ENCODE assay signal across 20 mouse cellular contexts in the genomic region with DNA sequence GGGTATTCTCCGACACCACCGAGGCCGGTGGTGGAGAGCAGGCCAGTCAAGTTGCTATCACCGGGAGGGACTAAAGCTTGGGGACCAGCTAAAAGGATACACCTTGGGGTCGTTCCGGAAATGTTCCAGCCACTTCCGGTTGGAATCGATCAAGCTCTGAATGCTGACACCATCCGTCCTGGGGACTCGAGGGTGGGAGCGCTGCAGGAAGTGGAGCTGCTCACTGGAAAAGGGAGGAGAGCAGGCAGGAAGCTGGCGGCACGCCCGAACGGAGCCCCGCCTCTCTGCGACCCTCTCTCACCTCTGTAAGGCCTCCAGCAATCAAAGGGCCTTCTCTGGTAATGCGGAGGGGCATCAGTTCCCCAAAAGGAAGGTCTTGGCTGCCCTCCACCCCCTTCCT.
A peak's percentile ranks its signal among the peaks of the same experiment; 100 is the strongest.
DNase-seq lines count a peak whose midpoint lies in the region; ATAC-seq and TF ChIP-seq lines count a peak whose summit lies in the region.
"Had no signal": no experiment of that assay in that cellular context is flagged by ENCODE, and none has a peak within 500 bp of the region (broad histone marks: within the 10 kb centered on the region; RNA-seq: fewer than 3 reads in every experiment).

No protein-coding gene starts in this region.

- H3K9me3 ChIP-seq in ES-Bruce4 (replicated peaks; ENCODE audit: control insufficient read depth, insufficient read depth, low read length, poor library complexity, severe bottlenecking) (no peaks in the 10 kb centered on the region), ES-E14 (ENCODE audit: control insufficient read depth, insufficient read depth, low read depth, low read length) (no peaks in the 10 kb centered on the region)
- H3K9me3 ChIP-seq in midbrain, embryonic 14.5 days (ENCODE audit: control insufficient read depth, low read length) = no peaks in the 10 kb centered on the region
- H3K9me3 ChIP-seq: embryonic facial prominence, embryonic 15.5 days; forebrain, embryonic 10.5 days; forebrain, embryonic 15.5 days had no signal

- 81% methylated on average over 18 of the region's 18 CpGs for WGBS in midbrain, embryonic 14.5 days

- H3K27ac ChIP-seq in ES-Bruce4 (ENCODE audit: insufficient read depth, low read length) (no peak overlapping the region), ES-E14 (ENCODE audit: insufficient read depth, low read depth, low read length, poor library complexity, severe bottlenecking) (no peak overlapping the region)
- H3K27ac ChIP-seq in testis, adult 2 months (ENCODE audit: control insufficient read depth, insufficient read depth, low read depth, low read length) = peak overlapping the region; percentile 34; the same call in 1 of the 2 replicates
- H3K27ac ChIP-seq in midbrain, embryonic 14.5 days (replicated peaks; ENCODE audit: low read depth, low read length) = no peak overlapping the region
- H3K27ac ChIP-seq: embryonic facial prominence, embryonic 15.5 days; forebrain, embryonic 10.5 days; forebrain, embryonic 15.5 days; hindbrain, embryonic 14.5 days had no signal

- H3K4me1 ChIP-seq in ES-Bruce4 (ENCODE audit: control insufficient read depth, insufficient read depth, low read length) = no peaks in the 10 kb centered on the region
- peaks cover 0 to 7% of the 10 kb centered on the region in 2 experiments; a peak in 2 of 4 replicates for H3K4me1 ChIP-seq in ES-E14 (ENCODE audit: control insufficient read depth in 2 of 2, insufficient read depth in 2 of 2, low read length in 2 of 2, poor library complexity in 1 of 2)
- peaks cover 19% of the 10 kb centered on the region for H3K4me1 ChIP-seq in testis, adult 2 months (ENCODE audit: control insufficient read depth, insufficient read depth, low read length)
- no peaks in the 10 kb centered on the region for H3K4me1 ChIP-seq in midbrain, embryonic 14.5 days (ENCODE audit: control insufficient read depth, insufficient read depth, low read length)
- H3K4me1 ChIP-seq: embryonic facial prominence, embryonic 15.5 days; forebrain, embryonic 10.5 days; forebrain, embryonic 15.5 days had no signal

- no peaks in the 10 kb centered on the region for H3K27me3 ChIP-seq in ES-Bruce4 (ENCODE audit: control insufficient read depth, insufficient read depth, low read length, poor library complexity, severe bottlenecking)
- H3K27me3 ChIP-seq in testis, adult 2 months (ENCODE audit: control insufficient read depth, insufficient read depth, low read length) = no peaks in the 10 kb centered on the region
- H3K27me3 ChIP-seq in midbrain, embryonic 14.5 days (ENCODE audit: control insufficient read depth, insufficient read depth, low read length) = no peaks in the 10 kb centered on the region
- H3K27me3 ChIP-seq: embryonic facial prominence, embryonic 15.5 days; forebrain, embryonic 15.5 days had no signal

- H3K9ac ChIP-seq in ES-Bruce4 (ENCODE audit: low read depth, poor library complexity, severe bottlenecking) = no peak overlapping the region
- peak overlapping the region; percentile 48; the same call in 1 of the 2 replicates for H3K9ac ChIP-seq in ES-E14 (ENCODE audit: insufficient read depth, low read depth, low read length, poor library complexity, severe bottlenecking)
- H3K9ac ChIP-seq in midbrain, embryonic 14.5 days (replicated peaks; ENCODE audit: low read length) = no peak overlapping the region
- H3K9ac ChIP-seq: embryonic facial prominence, embryonic 15.5 days; forebrain, embryonic 15.5 days; hindbrain, embryonic 14.5 days had no signal

- in situ Hi-C loops in ES-E14 (cut with MboI; ENCODE audit: low sequenced_read_pairs in 2 of 2, unreplicated experiment in 2 of 2) = no loop called here

- H3K4me2 ChIP-seq in midbrain, embryonic 14.5 days (ENCODE audit: low read length) = no peak overlapping the region
- H3K4me2 ChIP-seq: embryonic facial prominence, embryonic 15.5 days; forebrain, embryonic 15.5 days; hindbrain, embryonic 14.5 days had no signal

- DNase-seq in kidney, postnatal 10 days = peak; percentile 43
- DNase-seq in kidney, adult 8-10 months = no peak
- DNase-seq in ES-E14 (ENCODE audit: low read depth, low spot score) = peak; percentile 53
- DNase-seq in c-Kit-positive CD71-positive TER-119-positive erythroid progenitor cells, embryonic 14.5 days (ENCODE audit: low spot score) = no peak
- DNase-seq in midbrain, embryonic 14.5 days = no peak
- DNase-seq: adrenal gland, postnatal 14 days; cerebellum, adult 2 months; embryo, embryonic 11 days; gastrocnemius, postnatal 36 days; heart, adult 11 months; heart, postnatal 10 days had no signal

- no peak for TF ChIP-seq CTCF in ES-Bruce4 (IDR thresholded peaks at IDR 0.05; ENCODE audit: low read depth, low read length)
- no peak for TF ChIP-seq CTCF in testis, adult 2 months (IDR thresholded peaks at IDR 0.05; ENCODE audit: control insufficient read depth, insufficient read depth, insufficient replicate concordance, low read depth, low read length)

- TF ChIP-seq POLR2A in ES-Bruce4 (IDR thresholded peaks at IDR 0.05; ENCODE audit: insufficient read depth, low read length) = no peak
- TF ChIP-seq POLR2A in testis, adult 2 months (IDR thresholded peaks at IDR 0.05; ENCODE audit: control insufficient read depth, low read depth, low read length) = 0 out of 2 replicates have a peak, but pooled peaks have one; percentile 40

- H3K36me3 ChIP-seq in ES-Bruce4 (ENCODE audit: control insufficient read depth, insufficient read depth, low read length, poor library complexity, severe bottlenecking) (no peaks in the 10 kb centered on the region; the same call in 1 of the 2 replicates), ES-E14 (ENCODE audit: control insufficient read depth, insufficient read depth, low read length, poor library complexity, severe bottlenecking) (peaks cover 11% of the 10 kb centered on the region; the same call in 1 of the 2 replicates)
- no peaks in the 10 kb centered on the region for H3K36me3 ChIP-seq in testis, adult 2 months (ENCODE audit: control insufficient read depth, insufficient read depth, low read length)
- peaks cover 50% of the 10 kb centered on the region for H3K36me3 ChIP-seq in midbrain, embryonic 14.5 days (ENCODE audit: control insufficient read depth, insufficient read depth, low read length)

- H3K4me3 ChIP-seq in ES-Bruce4 (ENCODE audit: low read depth, low read length) = peak overlapping the region; percentile 26
- H3K4me3 ChIP-seq in ES-E14 (ENCODE audit: insufficient read depth in 1 of 2, low read depth in 1 of 2, low read length in 2 of 2, poor library complexity in 1 of 2, severe bottlenecking in 1 of 2) = peak overlapping the region; percentile 22 to 31; a peak in 3 of 4 replicates
- H3K4me3 ChIP-seq in testis, adult 2 months (ENCODE audit: control insufficient read depth, low read depth, low read length) = peak overlapping the region; percentile 81
- no peak overlapping the region for H3K4me3 ChIP-seq in midbrain, embryonic 14.5 days (replicated peaks; ENCODE audit: low read depth, low read length)
- H3K4me3 ChIP-seq: embryonic facial prominence, embryonic 15.5 days; erythroblast, embryonic 14.5 days; forebrain, embryonic 10.5 days; forebrain, embryonic 15.5 days had no signal

- no peak for ATAC-seq in midbrain, embryonic 14.5 days (ENCODE audit: low FRiP score, low TSS enrichment)
- no peak for ATAC-seq in megakaryocyte, adult 5-6 weeks (ENCODE audit: poor library complexity, severe bottlenecking)
- ATAC-seq: activated CD4-positive, CD25-positive, alpha-beta regulatory T cell, adult 4 months; forebrain, embryonic 15.5 days had no signal

- no peak for TF ChIP-seq EP300 in ES-Bruce4 (IDR thresholded peaks at IDR 0.05; ENCODE audit: insufficient read depth, low read depth, low read length)

TF ChIP-seq in ES-E14, 5 proteins besides CTCF, POLR2A, EP300 and RAD21:
- TF ChIP-seq HCFC1 (IDR thresholded peaks at IDR 0.05; ENCODE audit: borderline replicate concordance, insufficient read depth, low read length) = 0 out of 2 replicates have a peak, but pooled peaks have one; percentile 38
- no peak for TF ChIP-seq ZC3H11A (IDR thresholded peaks at IDR 0.05; ENCODE audit: borderline replicate concordance, low read depth, low read length)
TF ChIP-seq in ES-E14: peak in this region for 1.

Comparison
In these comparisons a context has a peak if more than half of its experiments do, and no peak if none do; other contexts are left out.
1. DNase-seq: peak in kidney, postnatal 10 days (single experiment) and ES-E14 (single experiment); none in kidney, adult 8-10 months (0 of 2), c-Kit-positive CD71-positive TER-119-positive erythroid progenitor cells, embryonic 14.5 days (single experiment) and midbrain, embryonic 14.5 days (single experiment).